Mouse (Mus musculus) embryo, embryonic 9.5 days (tissue): Measurements from ENCODE around the gene Hand2.

Source experiments
- DNase-seq: peaks from one replicate; pipeline ENCODE4 v3.0.0-alpha.2; 2017; ENCODE audit errors: extremely low spot score

Hand2 gene

GRCm38 (mm10) chr8:57320851-57321743 is at the start of gene Hand2:
Gene Hand2 (plus strand): TSS chr8:57320983.
- DNase-seq, result peak; percentile 79

- no peak for DNase-seq
Observed at GRCm38 (mm10) chr8:57273055-57273454, 47.7 kb upstream of the Hand2 start.

GRCm38 (mm10) chr8:57293441-57293840 is 27.3 kb upstream of the Hand2 start:
- DNase-seq, result peak; percentile 4

GRCm38 (mm10) chr8:57303513-57303912 is 17.3 kb upstream of the Hand2 start:
- no peak for DNase-seq

- DNase-seq, result no peak
Observed at GRCm38 (mm10) chr8:57304944-57305343, 15.8 kb upstream of the Hand2 start.

GRCm38 (mm10) chr8:57306441-57306840 is 14.3 kb upstream of the Hand2 start:
- DNase-seq, result no peak

- DNase-seq, result no peak
Observed at GRCm38 (mm10) chr8:57309844-57310485, 10.8 kb upstream of the Hand2 start.

- DNase-seq, result peak; percentile 75
Observed at GRCm38 (mm10) chr8:57312031-57312981, 8.5 kb upstream of the Hand2 start.

GRCm38 (mm10) chr8:57313583-57313982 is 7.2 kb upstream of the Hand2 start:
- DNase-seq, result peak; percentile 40

- peak; percentile 49 for DNase-seq
Observed at GRCm38 (mm10) chr8:57314216-57314615, 6.6 kb upstream of the Hand2 start.

GRCm38 (mm10) chr8:57315471-57315870 is 5.3 kb upstream of the Hand2 start:
- DNase-seq, result peak; percentile 36

- DNase-seq, result peak; percentile 15
Observed at GRCm38 (mm10) chr8:57317107-57317506, 3.7 kb upstream of the Hand2 start.

- peak; percentile 21 for DNase-seq
Observed at GRCm38 (mm10) chr8:57317890-57318480, 2.8 kb upstream of the Hand2 start.

GRCm38 (mm10) chr8:57319092-57319980 is 1.4 kb upstream of the Hand2 start:
- peak; percentile 55 for DNase-seq

GRCm38 (mm10) chr8:57319981-57320585 is 700 bp upstream of the Hand2 start:
- peak; percentile 59 for DNase-seq

GRCm38 (mm10) chr8:57321898-57322895 is 1.4 kb downstream of the Hand2 start:
- peak; percentile 61 for DNase-seq

GRCm38 (mm10) chr8:57322961-57323941 is 2.5 kb downstream of the Hand2 start:
- DNase-seq, result peak; percentile 66
